Mouse (Mus musculus) activated CD4-positive, CD25-positive, alpha-beta regulatory T cell, adult 4 months (primary cell): ENCODE measurements around the gene Bcam. TPM values are rescaled to one million over a fixed set of nuclear protein-coding genes. Genes with fewer than 3 reads are reported as not detected.

Experiments used
- ATAC-seq: one replicate; pipeline ENCODE4 v1.8.0; 2017
- polyA plus RNA-seq, 2 experiments: library from polyadenylated mRNA; unstranded; fragments of 100-300 nt; shearing (Covaris generic); gene quantifications; one replicate each; pipeline ENCODE4 v1.2.1; 2017

The Bcam gene
- polyA plus RNA-seq, 2 experiments from 2014 or later, result 1.4 to 1.6 TPM

GRCm38 (mm10) chr7:19751070-19751383 lies 19.8 kb downstream of the Bcam start:
- no peak for ATAC-seq

GRCm38 (mm10) chr7:19750217-19751069 lies 20.4 kb downstream of the Bcam start, which contains the start of gene Nectin2:
TSS of gene Nectin2 (minus strand) at chr7:19750483.
- ATAC-seq, result peak; percentile 50

- ATAC-seq, result peak; percentile 82
Measured at GRCm38 (mm10) chr7:19749389-19750216, 21.2 kb downstream of the Bcam start.

- ATAC-seq, result no peak
Measured at GRCm38 (mm10) chr7:19748219-19749195, 22.3 kb downstream of the Bcam start.

- ATAC-seq, result no peak
Measured at GRCm38 (mm10) chr7:19747420-19748218, 23.2 kb downstream of the Bcam start.

GRCm38 (mm10) chr7:19746426-19747201 lies 24.2 kb downstream of the Bcam start:
- ATAC-seq, result no peak

- ATAC-seq, result no peak
Measured at GRCm38 (mm10) chr7:19745971-19746370, 24.8 kb downstream of the Bcam start.

GRCm38 (mm10) chr7:19744590-19745385 lies 26.0 kb downstream of the Bcam start:
- no peak for ATAC-seq

- ATAC-seq, result no peak
Measured at GRCm38 (mm10) chr7:19743791-19744190, 27.0 kb downstream of the Bcam start.

GRCm38 (mm10) chr7:19742468-19742867 lies 28.3 kb downstream of the Bcam start:
- no peak for ATAC-seq

GRCm38 (mm10) chr7:19741329-19742031 lies 29.3 kb downstream of the Bcam start:
- ATAC-seq, result no peak

GRCm38 (mm10) chr7:19740269-19740668 lies 30.5 kb downstream of the Bcam start:
- no peak for ATAC-seq

GRCm38 (mm10) chr7:19738771-19739170 lies 32.0 kb downstream of the Bcam start:
- no peak for ATAC-seq

GRCm38 (mm10) chr7:19736389-19737057 lies 34.3 kb downstream of the Bcam start:
- no peak for ATAC-seq

- no peak for ATAC-seq
Measured at GRCm38 (mm10) chr7:19734178-19734666, 36.6 kb downstream of the Bcam start.

GRCm38 (mm10) chr7:19726541-19726940 lies 44.3 kb downstream of the Bcam start:
- no peak for ATAC-seq

- ATAC-seq, result no peak
Measured at GRCm38 (mm10) chr7:19724167-19724566, 46.6 kb downstream of the Bcam start.

- ATAC-seq, result no peak
Measured at GRCm38 (mm10) chr7:19722754-19723195, 48.0 kb downstream of the Bcam start.
